Mouse (Mus musculus) liver, embryonic 14.5 days (tissue): Measurements from ENCODE around the gene Ddx27.

Experiments used
- CTCF ChIP-seq: IDR thresholded peaks from 2 replicates; pipeline ENCODE4 v1.5.1; 2016; ENCODE audit warnings: antibody characterized with exemption, low read depth, control low read depth
- EP300 ChIP-seq: IDR thresholded peaks from 2 replicates; pipeline ENCODE4 v1.6.1; 2016; ENCODE audit warnings: antibody characterized with exemption, low read depth

- no peak for TF ChIP-seq CTCF
- TF ChIP-seq EP300 = no peak
Measured at GRCm38 (mm10) chr2:167010546-167010945, 4.4 kb upstream of the Ddx27 start.
